8 mouse cellular contexts compared by ENCODE assay signal in genomic region chr15:86067581-86067910, GRCm38 (mm10). TPM values are rescaled to one million over a fixed set of nuclear protein-coding genes. Genes with fewer than 3 reads are reported as not detected.
DNase-seq lines count a peak whose midpoint lies in the region; ATAC-seq and TF ChIP-seq lines count a peak whose summit lies in the region.

No protein-coding gene starts in this region.

- H3K4me1 ChIP-seq in kidney, embryonic 14.5 days (ENCODE audit: control insufficient read depth, insufficient read depth, low read length): peaks cover 38% of the 10 kb centered on the region
- H3K4me1 ChIP-seq in liver, embryonic 12.5 days: peaks cover 97% of the 10 kb centered on the region
- H3K4me1 ChIP-seq in spleen, adult 2 months (ENCODE audit: control insufficient read depth, insufficient read depth, insufficient read length): peaks cover 77% of the 10 kb centered on the region
- peaks cover 21% of the 10 kb centered on the region for H3K4me1 ChIP-seq in midbrain, embryonic 14.5 days (ENCODE audit: control insufficient read depth, insufficient read depth, low read length)

- TF ChIP-seq POLR2A in spleen, adult 2 months (IDR thresholded peaks at IDR 0.05; ENCODE audit: low read depth, low read length): no peak; the same call in 1 of the 2 replicates

- no peak for TF ChIP-seq CTCF in Patski (IDR thresholded peaks at IDR 0.05)
- no peak for TF ChIP-seq CTCF in spleen, adult 2 months (IDR thresholded peaks at IDR 0.05; ENCODE audit: extremely low read depth, insufficient read depth, insufficient read length, insufficient replicate concordance)
- TF ChIP-seq CTCF in layer of hippocampus, adult 2 months (conservative IDR thresholded peaks at IDR 0.05): no peak

- no peaks in the 10 kb centered on the region for H3K36me3 ChIP-seq in kidney, embryonic 14.5 days (ENCODE audit: control insufficient read depth, insufficient read depth, low read length)
- peaks cover 5% of the 10 kb centered on the region for H3K36me3 ChIP-seq in liver, embryonic 12.5 days
- no peaks in the 10 kb centered on the region for H3K36me3 ChIP-seq in spleen, adult 2 months (ENCODE audit: control insufficient read depth, insufficient read depth, low read length)
- no peaks in the 10 kb centered on the region for H3K36me3 ChIP-seq in midbrain, embryonic 14.5 days (ENCODE audit: control insufficient read depth, insufficient read depth, low read length)

- H3K27me3 ChIP-seq in kidney, embryonic 14.5 days (ENCODE audit: control insufficient read depth, insufficient read depth, low read length): no peaks in the 10 kb centered on the region
- no peaks in the 10 kb centered on the region for H3K27me3 ChIP-seq in Patski
- H3K27me3 ChIP-seq in liver, embryonic 12.5 days (replicated peaks): no peaks in the 10 kb centered on the region
- H3K27me3 ChIP-seq in spleen, adult 2 months (ENCODE audit: control insufficient read depth, insufficient read depth, low read length): no peaks in the 10 kb centered on the region
- no peaks in the 10 kb centered on the region for H3K27me3 ChIP-seq in midbrain, embryonic 14.5 days (ENCODE audit: control insufficient read depth, insufficient read depth, low read length)

- CTCF ChIA-PET in Patski (lab: Charles Lee): no interaction called here

- H3K9ac ChIP-seq in kidney, embryonic 14.5 days (ENCODE audit: low read depth, low read length): no peak overlapping the region
- no peak overlapping the region for H3K9ac ChIP-seq in liver, embryonic 12.5 days
- H3K9ac ChIP-seq in midbrain, embryonic 14.5 days (replicated peaks; ENCODE audit: low read length): no peak overlapping the region

- no peak for DNase-seq in kidney, adult 11 months
- DNase-seq in Patski (ENCODE audit: low read depth, low spot score): no peak
- DNase-seq in spleen, adult 2 months (ENCODE audit: low read depth in 1 of 2, low spot score in 2 of 2): peak; percentile 70 to 73
- no peak for DNase-seq in midbrain, embryonic 14.5 days
- no peak for DNase-seq in layer of hippocampus, adult 2 months (ENCODE audit: low spot score in 2 of 2)
- no peak for DNase-seq in cerebellum, adult 11-12 months

- 11% methylated on average over 6 of the region's 6 CpGs for WGBS in kidney, embryonic 14.5 days
- WGBS in liver, embryonic 12.5 days (ENCODE audit: insufficient replicate concordance): 21% methylated on average over 6 of the region's 6 CpGs
- 10% methylated on average over 6 of the region's 6 CpGs for WGBS in spleen, adult 2 months
- 71% methylated on average over 6 of the region's 6 CpGs for WGBS in midbrain, embryonic 14.5 days

- in situ Hi-C loops in Patski (cut with MboI; ENCODE audit: low pct_unique_long_range_greater_than_20kb): no loop called here

- no peaks in the 10 kb centered on the region for H3K9me3 ChIP-seq in kidney, embryonic 14.5 days (ENCODE audit: control insufficient read depth, low read length)
- no peaks in the 10 kb centered on the region for H3K9me3 ChIP-seq in liver, embryonic 12.5 days (replicated peaks)
- H3K9me3 ChIP-seq in midbrain, embryonic 14.5 days (ENCODE audit: control insufficient read depth, low read length): no peaks in the 10 kb centered on the region

- H3K4me3 ChIP-seq in kidney, embryonic 14.5 days (ENCODE audit: low read length): no peak overlapping the region
- no peak overlapping the region for H3K4me3 ChIP-seq in liver, embryonic 12.5 days
- peak overlapping the region; percentile 33; the same call in 1 of the 2 replicates for H3K4me3 ChIP-seq in spleen, adult 2 months (ENCODE audit: extremely low read depth, insufficient read depth, insufficient read length)
- no peak overlapping the region for H3K4me3 ChIP-seq in midbrain, embryonic 14.5 days (replicated peaks; ENCODE audit: low read depth, low read length)
- no peak overlapping the region for H3K4me3 ChIP-seq in layer of hippocampus, adult 2 months

- POLR2A ChIA-PET in Patski (lab: Charles Lee): interaction anchor here (1.5 kb wide), 1 partner anchor 39 kb away, joined by 4 read pairs; no protein-coding TSS in a partner anchor

- peak; percentile 58 for ATAC-seq in kidney, embryonic 14.5 days (ENCODE audit: low FRiP score, low TSS enrichment)
- ATAC-seq in Patski: peak; percentile 73
- no peak for ATAC-seq in liver, embryonic 12.5 days
- no peak for ATAC-seq in midbrain, embryonic 14.5 days (ENCODE audit: low FRiP score, low TSS enrichment)

- no peak overlapping the region for H3K27ac ChIP-seq in kidney, embryonic 14.5 days (ENCODE audit: low read depth, low read length)
- H3K27ac ChIP-seq in liver, embryonic 12.5 days: peak overlapping the region; percentile 67
- H3K27ac ChIP-seq in spleen, adult 2 months (ENCODE audit: insufficient read depth, low read length): peak overlapping the region; percentile 89
- H3K27ac ChIP-seq in midbrain, embryonic 14.5 days (replicated peaks; ENCODE audit: low read depth, low read length): no peak overlapping the region
- H3K27ac ChIP-seq in layer of hippocampus, adult 2 months: no peak overlapping the region

- no peak overlapping the region for H3K4me2 ChIP-seq in kidney, embryonic 14.5 days (replicated peaks; ENCODE audit: low read depth, low read length)
- peak overlapping the region; percentile 21; the same call in 1 of the 2 replicates for H3K4me2 ChIP-seq in liver, embryonic 12.5 days
- H3K4me2 ChIP-seq in midbrain, embryonic 14.5 days (ENCODE audit: low read length): no peak overlapping the region

RNA-seq across cellular contexts. Expression of gene Gramd4, which starts 10.1 kb away (rescaled TPM):
- polyA plus RNA-seq in kidney, embryonic 14.5 days (2014; fragmentation: Nextera tagmentation; extraction: Ambion mirVana): 6.5 and 9.7 TPM in 2 replicates
- polyA plus RNA-seq in Patski (2021): 44.1 TPM
- polyA plus RNA-seq in liver, embryonic 12.5 days (2016; fragmentation: Nextera tagmentation; extraction: Ambion mirVana): 14.4 and 15.1 TPM in 2 replicates
- polyA plus RNA-seq in spleen, adult 2 months (2012; rRNA removed): 36.2 and 43.9 TPM in 2 replicates
- 29.5 and 31.0 TPM in 2 replicates for polyA plus RNA-seq in midbrain, embryonic 14.5 days (2014; fragmentation: Nextera tagmentation; extraction: Ambion mirVana)
- 10 to 100 TPM; 24.8 to 28.7 TPM for total RNA-seq in layer of hippocampus, adult 2 months (2021)

RNA-seq across cellular contexts. Expression of gene Celsr1, which starts 34.0 kb away (rescaled TPM):
- polyA plus RNA-seq in kidney, embryonic 14.5 days (2014; fragmentation: Nextera tagmentation; extraction: Ambion mirVana): 6.8 and 8.8 TPM in 2 replicates
- 30.8 TPM for polyA plus RNA-seq in Patski (2021)
- 0.11 and 0.25 TPM in 2 replicates for polyA plus RNA-seq in liver, embryonic 12.5 days (2016; fragmentation: Nextera tagmentation; extraction: Ambion mirVana)
- polyA plus RNA-seq in spleen, adult 2 months (2012; rRNA removed): 7.4 and 7.9 TPM in 2 replicates
- polyA plus RNA-seq in midbrain, embryonic 14.5 days (2014; fragmentation: Nextera tagmentation; extraction: Ambion mirVana): 2.9 and 3.5 TPM in 2 replicates
- total RNA-seq in layer of hippocampus, adult 2 months (2021): 1 to 10 TPM; 5.5 to 5.8 TPM

Comparison
In these comparisons a context has a peak if more than half of its experiments do, and no peak if none do; other contexts are left out.
1. ATAC-seq: peak in kidney, embryonic 14.5 days (single experiment) and Patski (single experiment); none in liver, embryonic 12.5 days (single experiment) and midbrain, embryonic 14.5 days (single experiment).
2. H3K27ac ChIP-seq: peak in liver, embryonic 12.5 days (single experiment) and spleen, adult 2 months (single experiment); none in kidney, embryonic 14.5 days (single experiment), midbrain, embryonic 14.5 days (single experiment) and layer of hippocampus, adult 2 months (single experiment).
3. DNase-seq: peak in spleen, adult 2 months (2 of 2); none in kidney, adult 11 months (single experiment), Patski (single experiment), midbrain, embryonic 14.5 days (single experiment), layer of hippocampus, adult 2 months (0 of 2) and cerebellum, adult 11-12 months (single experiment).